Mouse (Mus musculus) stomach, embryonic 14.5 days (tissue): ENCODE results near the gene Glrp1. TPM values are rescaled to one million over a fixed set of nuclear protein-coding genes. Genes with fewer than 3 reads are reported as not detected.

ENCODE experiments used
- ATAC-seq: fragments of 200-750 bp; cut with Nextera tagmentation; 2 replicates; pipeline ENCODE4 v1.8.0; 2017; ENCODE audit warnings: low read depth, moderate TSS enrichment; ENCODE audit not compliant: insufficient number of reproducible peaks, insufficient read depth, low FRiP score
- H3K27ac ChIP-seq: fragments of 300-500 bp; sonication (generic); 2 replicates; pipeline ENCODE4 v1.5.1; 2014; ENCODE audit warnings: mild to moderate bottlenecking, low read length, moderate library complexity, mixed read lengths
- H3K27me3 ChIP-seq: fragments of 300-500 bp; sonication (generic); 2 replicates; pipeline ENCODE4 v1.6.1; 2014; ENCODE audit warnings: low read length, control low read depth, mixed read lengths; ENCODE audit not compliant: control insufficient read depth, insufficient read depth
- H3K36me3 ChIP-seq: fragments of 300-500 bp; sonication (generic); 2 replicates; pipeline ENCODE4 v1.6.1; 2014; ENCODE audit warnings: mild to moderate bottlenecking, control low read depth, low read length, moderate library complexity, mixed read lengths; ENCODE audit not compliant: control insufficient read depth, insufficient read depth
- H3K4me1 ChIP-seq: fragments of 300-500 bp; sonication (generic); 2 replicates; pipeline ENCODE4 v1.6.1; 2014; ENCODE audit warnings: low read length, control low read depth, mixed read lengths; ENCODE audit not compliant: control insufficient read depth, insufficient read depth
- H3K4me2 ChIP-seq: fragments of 300-500 bp; sonication (generic); replicated peaks from 2 replicates; pipeline ENCODE4 v1.6.1; 2014; ENCODE audit warnings: low read depth, low read length, control low read depth
- H3K4me3 ChIP-seq: fragments of 300-500 bp; sonication (generic); 2 replicates; pipeline ENCODE4 v1.5.1; 2014; ENCODE audit warnings: low read depth, low read length, control low read depth
- H3K9ac ChIP-seq: fragments of 300-500 bp; sonication (generic); replicated peaks from 2 replicates; pipeline ENCODE4 v1.6.1; 2014; ENCODE audit warnings: low read depth, mild to moderate bottlenecking, control low read depth, low read length, moderate library complexity, mixed read lengths
- H3K9me3 ChIP-seq: fragments of 300-500 bp; sonication (generic); 2 replicates; pipeline ENCODE4 v1.6.1; 2016; ENCODE audit warnings: low read depth, low read length, control low read depth; ENCODE audit not compliant: control insufficient read depth
- WGBS: fragments of 180-500 bp; shearing (Covaris S2); extraction: QIAGEN DNeasy Blood & Tissue Kit; methylation state at CpG from one replicate; pipeline ENCODE4 v1.1.7; 2014; 5-methylcytosine and 5-hydroxymethylcytosine counted together
- polyA plus RNA-seq: library from polyadenylated mRNA; unstranded; fragments of >200 nt; fragmentation: Nextera tagmentation; extraction: Ambion mirVana; gene quantifications from 2 replicates; pipeline ENCODE4 v1.2.1, GENCODE M21; 2014

The Glrp1 gene
- polyA plus RNA-seq, 1 experiment from 2014 or later = not detected

GRCm38 (mm10) chr1:88475502-88475953 lies 34.3 kb downstream of the Glrp1 start:
- Histone ChIP-seq H3K27me3 (no peaks in the 10 kb centered on the region), H3K4me1 (peaks cover 18% of the 10 kb centered on the region), H3K4me3 (no peak overlapping the region), H3K36me3 (no peaks in the 10 kb centered on the region), H3K4me2 (no peak overlapping the region), H3K9ac (no peak overlapping the region), H3K27ac (peak overlapping the region; percentile 53; the same call in 1 of the 2 replicates), H3K9me3 (no peaks in the 10 kb centered on the region)
- ATAC-seq = peak; percentile 68; the same call in 1 of the 2 replicates
- WGBS = 2% methylated on average over 8 of the region's 8 CpGs

GRCm38 (mm10) chr1:88474598-88474997 lies 35.3 kb downstream of the Glrp1 start:
- 18% methylated on average over 7 of the region's 7 CpGs for WGBS
- Histone ChIP-seq H3K36me3 (no peaks in the 10 kb centered on the region), H3K4me1 (peaks cover 21% of the 10 kb centered on the region), H3K4me2 (no peak overlapping the region), H3K9ac (no peak overlapping the region), H3K27me3 (no peaks in the 10 kb centered on the region), H3K4me3 (no peak overlapping the region), H3K9me3 (no peaks in the 10 kb centered on the region), H3K27ac (peak overlapping the region; percentile 53)
- ATAC-seq = peak; percentile 73; the same call in 1 of the 2 replicates

- WGBS = 73% methylated on average over 2 of the region's 2 CpGs
- peaks cover 21% of the 10 kb centered on the region for H3K4me1 ChIP-seq
These were observed 36.0 kb downstream of the Glrp1 start for GRCm38 (mm10) chr1:88473899-88474298.

GRCm38 (mm10) chr1:88472258-88472657 lies 37.6 kb downstream of the Glrp1 start:
- H3K27ac ChIP-seq = no peak overlapping the region
- H3K4me1 ChIP-seq = peaks cover 21% of the 10 kb centered on the region
- H3K4me2 ChIP-seq = no peak overlapping the region

More at GRCm38 (mm10) chr1:88473899-88474298, 36.0 kb downstream of the Glrp1 start:
- Histone ChIP-seq H3K4me3 (no peak overlapping the region), H3K36me3 (no peaks in the 10 kb centered on the region), H3K9me3 (no peaks in the 10 kb centered on the region), H3K27ac (peak overlapping the region; percentile 40), H3K4me2 (no peak overlapping the region), H3K27me3 (no peaks in the 10 kb centered on the region), H3K9ac (no peak overlapping the region)
- ATAC-seq = no peak

GRCm38 (mm10) chr1:88469746-88470145 lies 40.1 kb downstream of the Glrp1 start:
- H3K4me3 ChIP-seq = no peak overlapping the region
- H3K27ac ChIP-seq = no peak overlapping the region
- no peak overlapping the region for H3K9ac ChIP-seq
- no peaks in the 10 kb centered on the region for H3K27me3 ChIP-seq
- H3K4me1 ChIP-seq = peaks cover 5% of the 10 kb centered on the region; the same call in 1 of the 2 replicates
- WGBS = 95% methylated on average over 4 of the region's 4 CpGs
- no peak overlapping the region for H3K4me2 ChIP-seq
- ATAC-seq = no peak
- no peaks in the 10 kb centered on the region for H3K36me3 ChIP-seq
- H3K9me3 ChIP-seq = no peaks in the 10 kb centered on the region

More at GRCm38 (mm10) chr1:88472258-88472657, 37.6 kb downstream of the Glrp1 start:
- no peak overlapping the region for H3K9ac ChIP-seq
- no peaks in the 10 kb centered on the region for H3K36me3 ChIP-seq
- H3K9me3 ChIP-seq = no peaks in the 10 kb centered on the region
- no peak overlapping the region for H3K4me3 ChIP-seq
- no peak for ATAC-seq
- 54% methylated on average over 6 of the region's 6 CpGs for WGBS
- no peaks in the 10 kb centered on the region for H3K27me3 ChIP-seq

- no peak overlapping the region for H3K27ac ChIP-seq
- no peak overlapping the region for H3K4me2 ChIP-seq
- no peak for ATAC-seq
- H3K27me3 ChIP-seq = no peaks in the 10 kb centered on the region
- no peaks in the 10 kb centered on the region for H3K36me3 ChIP-seq
- no peak overlapping the region for H3K4me3 ChIP-seq
- H3K9ac ChIP-seq = no peak overlapping the region
- H3K9me3 ChIP-seq = no peaks in the 10 kb centered on the region
- 0 out of 2 replicates have a peak, but pooled peaks cover 3% of the 10 kb centered on the region for H3K4me1 ChIP-seq
- WGBS = 90% methylated on average over 2 of the region's 2 CpGs
These were observed 41.5 kb downstream of the Glrp1 start for GRCm38 (mm10) chr1:88468335-88468734.

- no peaks in the 10 kb centered on the region for H3K27me3 ChIP-seq
- no peaks in the 10 kb centered on the region for H3K36me3 ChIP-seq
- no peak overlapping the region for H3K27ac ChIP-seq
- no peak overlapping the region for H3K4me3 ChIP-seq
- no peak overlapping the region for H3K4me2 ChIP-seq
- 0 out of 2 replicates have a peak, but pooled peaks cover 3% of the 10 kb centered on the region for H3K4me1 ChIP-seq
- H3K9ac ChIP-seq = no peak overlapping the region
- ATAC-seq = no peak
- no peaks in the 10 kb centered on the region for H3K9me3 ChIP-seq
- 80% methylated on average over 5 of the region's 5 CpGs for WGBS
These were observed 42.0 kb downstream of the Glrp1 start for GRCm38 (mm10) chr1:88467866-88468265.

- Histone ChIP-seq H3K27me3 (no peaks in the 10 kb centered on the region), H3K4me3 (no peak overlapping the region), H3K4me1 (peaks cover 8% of the 10 kb centered on the region; the same call in 1 of the 2 replicates), H3K27ac (0 out of 2 replicates have a peak overlapping the region, but pooled peaks have one; percentile 39), H3K9me3 (no peaks in the 10 kb centered on the region), H3K9ac (no peak overlapping the region), H3K36me3 (no peaks in the 10 kb centered on the region), H3K4me2 (no peak overlapping the region)
- ATAC-seq = 0 out of 2 replicates have a peak, but pooled peaks have one; percentile 47
- 64% methylated on average over 8 of the region's 8 CpGs for WGBS
These were observed 43.4 kb downstream of the Glrp1 start for GRCm38 (mm10) chr1:88466325-88467064.
